Mouse (Mus musculus) layer of hippocampus, postnatal 14 days (tissue): Measurements from ENCODE around the gene Anapc5. TPM values are rescaled to one million over a fixed set of nuclear protein-coding genes. Genes with fewer than 3 reads are reported as not detected.

Experiments used
- DNase-seq, 2 experiments: peaks; one replicate each; pipeline ENCODE4 v3.0.0; 2021 to 2022; ENCODE audit warnings: low spot score in 2 of 2, mixed read lengths in 1 of 2
- total RNA-seq, 2 experiments: library from RNA; stranded (reverse); gene quantifications; 2 replicates each; pipeline ENCODE4 v1.2.3; 2021

The Anapc5 gene
- total RNA-seq, 2 experiments from 2014 or later = 215 to 219 TPM

DNA sequence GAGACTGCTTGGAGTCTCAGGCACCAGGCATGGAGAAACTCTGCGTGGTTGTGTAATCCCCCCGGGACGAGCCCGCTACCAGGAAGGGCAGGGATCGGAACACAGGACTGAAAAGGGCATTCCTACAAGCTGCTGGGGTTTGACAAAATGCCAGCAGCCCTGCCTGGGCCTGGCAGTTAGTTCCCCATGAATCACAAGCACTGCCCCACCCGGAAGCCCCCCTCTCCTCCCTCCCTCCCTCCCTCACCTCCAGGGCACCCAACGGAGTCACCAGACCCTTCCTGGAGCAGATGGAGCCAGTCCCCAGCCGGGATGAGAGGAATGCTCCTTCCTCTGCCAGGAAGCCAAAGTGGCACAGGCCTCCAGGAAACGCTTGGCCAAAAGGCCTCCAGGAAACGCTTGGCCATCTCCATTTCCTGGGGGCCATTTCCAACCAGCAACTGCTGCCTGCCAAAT lies 50.3 kb downstream of the Anapc5 start:
- DNase-seq = peak; percentile 33 to 40

- DNase-seq = no peak
Observed at GRCm38 (mm10) chr5:122770304-122770703, 50.8 kb downstream of the Anapc5 start.

- DNase-seq = no peak
Observed at GRCm38 (mm10) chr5:122769101-122769568, 52.0 kb downstream of the Anapc5 start.

DNA sequence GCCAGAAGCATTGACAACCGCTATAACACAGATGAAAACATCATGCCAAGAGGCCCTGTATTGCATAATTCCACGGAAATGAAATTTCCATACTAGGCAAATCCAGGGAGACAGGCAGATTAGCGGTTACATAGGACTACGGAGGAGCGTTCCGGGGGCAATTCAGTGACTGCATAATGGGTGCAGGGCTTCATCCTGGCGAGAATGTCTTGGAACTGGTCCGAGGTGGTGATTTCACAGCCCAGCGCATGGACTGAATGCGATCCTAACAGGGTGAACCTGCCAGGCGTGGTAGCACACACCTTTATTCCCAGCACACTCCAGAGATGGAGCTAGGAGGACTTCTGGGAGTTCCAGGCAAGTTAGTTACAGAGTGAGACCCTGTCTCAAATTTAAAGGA lies 53.9 kb downstream of the Anapc5 start:
- no peak for DNase-seq

- DNase-seq = peak in 1 of 2 experiments; percentile 25
Observed at GRCm38 (mm10) chr5:122764032-122764464, 57.1 kb downstream of the Anapc5 start.

DNA sequence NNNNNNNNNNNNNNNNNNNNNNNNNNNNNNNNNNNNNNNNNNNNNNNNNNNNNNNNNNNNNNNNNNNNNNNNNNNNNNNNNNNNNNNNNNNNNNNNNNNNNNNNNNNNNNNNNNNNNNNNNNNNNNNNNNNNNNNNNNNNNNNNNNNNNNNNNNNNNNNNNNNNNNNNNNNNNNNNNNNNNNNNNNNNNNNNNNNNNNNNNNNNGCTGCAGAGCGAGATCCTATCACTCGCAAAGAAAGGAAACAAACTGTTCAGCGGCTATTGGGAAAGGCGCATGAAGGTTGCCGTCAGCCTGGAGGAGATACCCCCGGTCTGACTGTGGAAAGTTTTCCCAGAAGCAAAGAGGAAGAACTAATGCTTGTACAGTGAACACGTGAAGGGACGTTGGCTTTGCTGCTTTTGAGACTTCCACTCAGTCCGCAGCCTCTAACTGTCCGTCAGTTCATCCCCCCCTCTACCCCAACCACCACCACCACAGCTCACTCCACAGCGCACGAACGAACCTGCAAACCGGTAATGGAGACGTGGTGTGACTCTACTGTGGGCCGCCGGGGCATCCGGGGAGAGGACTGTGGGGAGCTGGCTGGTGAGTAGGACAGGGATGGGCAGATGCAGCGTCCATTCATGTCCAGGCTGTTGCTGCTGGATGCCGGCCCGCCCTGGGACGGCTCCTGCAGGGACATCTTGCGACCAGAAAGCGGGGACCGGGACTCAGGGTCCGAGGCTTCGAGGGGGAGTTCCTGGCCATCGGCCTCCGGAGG lies 57.7 kb downstream of the Anapc5 start:
- DNase-seq = no peak

DNA sequence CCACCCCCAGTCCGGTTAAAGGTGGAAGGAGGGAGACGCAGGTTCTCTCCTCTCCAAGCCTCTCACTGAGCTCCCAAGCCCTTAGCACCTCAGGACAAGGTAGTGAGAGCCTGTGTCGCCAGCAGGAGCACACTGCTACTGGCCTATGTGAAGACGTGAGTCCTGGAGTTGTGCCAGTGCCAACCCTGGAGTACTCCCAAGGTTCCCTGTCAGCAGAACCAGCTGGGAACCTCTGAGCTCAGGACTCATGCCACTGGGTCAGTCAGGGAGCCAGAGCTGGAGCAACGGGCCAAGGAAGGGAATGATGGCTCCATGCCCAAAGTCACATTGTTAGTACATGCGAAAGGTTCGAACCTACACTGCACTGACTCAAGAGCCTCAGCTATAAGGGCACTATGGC lies 64.5 kb downstream of the Anapc5 start:
- no peak for DNase-seq

- no peak for DNase-seq
Observed at GRCm38 (mm10) chr5:122756144-122756543, 65.0 kb downstream of the Anapc5 start.

DNA sequence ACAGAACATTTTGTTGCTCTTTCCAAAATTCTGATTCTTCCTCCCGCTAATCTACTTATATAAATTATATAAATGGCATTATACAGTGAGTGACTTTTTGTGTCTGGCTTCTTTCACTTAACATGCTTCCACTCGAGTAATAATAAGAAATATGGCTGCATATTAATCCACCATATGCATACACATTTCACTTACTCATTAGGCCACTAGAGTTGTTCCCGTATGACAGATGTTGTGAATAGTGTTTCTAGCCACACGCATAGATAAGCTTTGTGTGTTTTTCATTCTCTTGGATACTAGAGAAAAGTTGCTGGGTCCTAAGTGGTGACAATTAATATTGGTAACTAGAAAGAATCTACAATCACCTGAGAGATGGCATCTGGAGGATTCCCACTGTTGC lies 65.5 kb downstream of the Anapc5 start:
- no peak for DNase-seq

- no peak for DNase-seq
Observed at GRCm38 (mm10) chr5:122754477-122754876, 66.7 kb downstream of the Anapc5 start.

DNA sequence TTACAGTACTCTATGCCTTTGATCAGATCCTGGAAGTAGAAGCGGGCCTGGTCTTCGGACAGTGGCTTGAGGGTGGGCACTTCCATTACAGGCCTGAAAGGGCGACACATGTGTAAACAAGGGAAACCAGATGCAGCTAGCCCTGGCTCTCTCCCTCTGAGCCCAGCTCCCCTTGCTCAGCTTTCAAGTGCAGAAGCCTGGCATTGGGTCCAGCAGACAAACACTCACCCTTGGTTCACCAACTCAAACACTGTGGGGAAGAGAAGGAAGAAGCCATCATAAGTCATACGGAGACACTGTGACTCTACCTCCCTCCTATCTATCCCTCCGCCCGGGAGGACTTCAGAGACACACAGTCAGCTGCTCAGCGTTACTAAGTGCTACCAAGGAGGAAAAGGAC lies 73.2 kb downstream of the Anapc5 start:
- DNase-seq = no peak

DNA sequence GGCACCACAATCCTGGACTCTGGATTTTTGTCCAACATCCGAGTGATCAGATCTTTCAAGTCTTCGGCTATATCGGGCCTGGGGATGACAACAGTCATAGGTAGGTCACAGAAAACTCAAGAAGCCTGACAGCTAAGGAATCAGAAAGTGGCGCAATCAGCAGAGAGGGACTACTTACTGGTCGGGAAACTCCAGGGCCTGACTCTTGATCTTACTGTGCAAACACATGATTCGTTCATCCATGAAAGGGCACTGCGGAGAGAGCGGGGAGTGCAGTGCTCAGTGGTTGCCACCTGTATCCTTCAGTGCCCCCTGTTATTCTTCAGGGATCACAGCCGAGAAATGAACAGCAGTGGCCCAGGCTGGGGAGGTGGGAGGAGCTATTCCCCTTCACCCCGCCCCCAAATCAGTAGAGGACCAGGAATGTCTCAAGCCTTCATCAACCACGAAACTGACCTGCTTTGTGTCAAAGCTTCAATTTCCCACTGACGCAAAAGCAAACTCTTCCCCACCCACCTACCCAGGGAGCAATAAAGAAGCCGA lies 77.2 kb downstream of the Anapc5 start:
- DNase-seq = no peak

Other genes with a start within 250 kb of the Anapc5 start
- 10 to 100 TPM; 31.0 to 31.1 TPM for gene Ift81, start 206.8 kb downstream of the Anapc5 start, total RNA-seq
- 1 to 10 TPM; 7.8 TPM for gene P2rx7, start 177.4 kb downstream of the Anapc5 start, total RNA-seq
- gene P2rx4, start 113.8 kb downstream of the Anapc5 start, total RNA-seq = 10 to 100 TPM; 11.0 to 11.4 TPM
- 100 to 1,000 TPM; 116 to 120 TPM for gene Camkk2, start 41.9 kb downstream of the Anapc5 start, total RNA-seq
- gene Rnf34, start 28.7 kb upstream of the Anapc5 start, total RNA-seq = 10 to 100 TPM; 47.1 to 53.0 TPM
- gene Kdm2b, start 168.5 kb upstream of the Anapc5 start, total RNA-seq = 10 to 100 TPM; 41.3 to 54.5 TPM
- 10 to 100 TPM; 15.1 to 16.2 TPM for gene Orai1, start 193.7 kb upstream of the Anapc5 start, total RNA-seq
- gene Morn3, start 225.7 kb upstream of the Anapc5 start, total RNA-seq = under 1 TPM; 0.62 to 0.79 TPM
- gene Tmem120b, start 247.1 kb upstream of the Anapc5 start, total RNA-seq = 10 to 100 TPM; 20.1 to 20.3 TPM